Mouse (Mus musculus) MEL (cell line): ENCODE data around the gene Pola1. TPM values are rescaled to one million over a fixed set of nuclear protein-coding genes. Genes with fewer than 3 reads are reported as not detected.

Experiments
- DNase-seq: peaks from one replicate; pipeline ENCODE4 v3.0.0; 2011; ENCODE audit warnings: low read depth, low spot score
- H3K27ac ChIP-seq: 2 replicates; pipeline ENCODE4 v1.5.1; 2012; ENCODE audit warnings: low read depth, mild to moderate bottlenecking, control low read depth, low read length, moderate library complexity; ENCODE audit not compliant: control insufficient read depth
- H3K27me3 ChIP-seq, 2 experiments: fragments of 150-350 bp in 1 of 2; sonication (generic) in 1 of 2; 2 replicates each; pipeline ENCODE4 v1.6.1; 2012; ENCODE audit warnings: low read length in 2 of 2, mild to moderate bottlenecking in 2 of 2, improper control_type of control experiment in 1 of 2, moderate library complexity in 1 of 2; ENCODE audit not compliant: insufficient read depth in 2 of 2, control insufficient read depth in 1 of 2
- H3K36me3 ChIP-seq, 2 experiments: 2 replicates each; pipeline ENCODE4 v1.6.1; 2012 to 2014; ENCODE audit warnings: low read length in 2 of 2, improper control_type of control experiment in 1 of 2, inconsistent platforms in 1 of 2, mild to moderate bottlenecking in 1 of 2; ENCODE audit not compliant: insufficient read depth in 2 of 2, control insufficient read depth in 1 of 2
- H3K4me1 ChIP-seq, 2 experiments: fragments of 150-350 bp in 1 of 2; sonication (generic) in 1 of 2; 2 replicates each; pipeline ENCODE4 v1.6.1; 2012; ENCODE audit warnings: low read length in 2 of 2, improper control_type of control experiment in 1 of 2, mild to moderate bottlenecking in 1 of 2; ENCODE audit not compliant: insufficient read depth in 2 of 2, control insufficient read depth in 1 of 2
- H3K4me3 ChIP-seq, 2 experiments: fragments of 150-350 bp in 1 of 2; sonication (generic) in 1 of 2; 2 replicates each; pipeline ENCODE4 v1.5.1; 2012; ENCODE audit warnings: low read depth in 2 of 2, low read length in 2 of 2, mild to moderate bottlenecking in 2 of 2, moderate library complexity in 2 of 2, control low read depth in 1 of 2, improper control_type of control experiment in 1 of 2; ENCODE audit not compliant: control insufficient read depth in 1 of 2, insufficient read depth in 1 of 2
- H3K79me2 ChIP-seq: 2 replicates; pipeline ENCODE4 v1.6.1; 2012; ENCODE audit warnings: mild to moderate bottlenecking, low read length, moderate library complexity; ENCODE audit not compliant: control insufficient read depth, poor library complexity, insufficient read depth
- H3K9ac ChIP-seq: 2 replicates; pipeline ENCODE4 v1.6.1; 2012; ENCODE audit warnings: low read depth, mild to moderate bottlenecking, control low read depth, low read length, moderate library complexity; ENCODE audit not compliant: control insufficient read depth, poor library complexity, severe bottlenecking
- H3K9me3 ChIP-seq: fragments of 150-350 bp; sonication (generic); replicated peaks from 2 replicates; pipeline ENCODE4 v1.6.1; 2012; ENCODE audit warnings: mild to moderate bottlenecking, low read length, improper control_type of control experiment, moderate library complexity; ENCODE audit not compliant: insufficient read depth
- BHLHE40 ChIP-seq: IDR thresholded peaks from 2 replicates; pipeline ENCODE4 v1.6.1; 2012; ENCODE audit warnings: low read depth, mild to moderate bottlenecking, inconsistent platforms, low read length, improper control_type of control experiment, borderline replicate concordance
- CTCF ChIP-seq, 3 experiments: IDR thresholded peaks in 2 of 3; conservative IDR thresholded peaks in 1 of 3; 2 replicates each; pipeline ENCODE4 v1.5.1; 2011 to 2012; ENCODE audit warnings: low read length in 3 of 3, low read depth in 2 of 3, mild to moderate bottlenecking in 2 of 3, improper control_type of control experiment in 1 of 3, inconsistent platforms in 1 of 3, mixed read lengths in 1 of 3, moderate library complexity in 1 of 3; ENCODE audit not compliant: control insufficient read depth in 1 of 3, insufficient read depth in 1 of 3, poor library complexity in 1 of 3, severe bottlenecking in 1 of 3
- E2F4 ChIP-seq: IDR thresholded peaks from 2 replicates; pipeline ENCODE4 v1.6.1; 2011; ENCODE audit warnings: low read depth, low read length, improper control_type of control experiment, borderline replicate concordance
- GATA1 ChIP-seq: IDR thresholded peaks from 2 replicates; pipeline ENCODE4 v1.6.1; 2011; ENCODE audit warnings: low read depth, low read length, improper control_type of control experiment
- JUND ChIP-seq: IDR thresholded peaks from 2 replicates; pipeline ENCODE4 v1.6.1; 2011; ENCODE audit warnings: low read depth, mild to moderate bottlenecking, improper control_type of control experiment, low read length
- MAFK ChIP-seq: IDR thresholded peaks from 2 replicates; pipeline ENCODE4 v1.6.1; 2011; ENCODE audit warnings: low read depth, mild to moderate bottlenecking, low read length, improper control_type of control experiment, borderline replicate concordance
- MYB ChIP-seq: IDR thresholded peaks from 2 replicates; pipeline ENCODE4 v1.6.1; 2011; ENCODE audit warnings: mild to moderate bottlenecking, low read depth, low read length, improper control_type of control experiment
- MYC ChIP-seq: IDR thresholded peaks from 2 replicates; pipeline ENCODE4 v1.6.1; 2011; ENCODE audit warnings: low read depth, mild to moderate bottlenecking, low read length, improper control_type of control experiment, moderate library complexity
- NRF1 ChIP-seq: IDR thresholded peaks from 2 replicates; pipeline ENCODE4 v1.6.1; 2014; ENCODE audit warnings: low read depth, mild to moderate bottlenecking, inconsistent platforms, low read length, improper control_type of control experiment, moderate library complexity; ENCODE audit not compliant: poor library complexity, insufficient read depth, severe bottlenecking
- POLR2A ChIP-seq, 2 experiments: IDR thresholded peaks; 2 replicates each; pipeline ENCODE4 v1.6.1; 2011 to 2012; ENCODE audit warnings: low read length in 2 of 2, mild to moderate bottlenecking in 2 of 2, control low read depth in 1 of 2, improper control_type of control experiment in 1 of 2, low read depth in 1 of 2, moderate library complexity in 1 of 2; ENCODE audit not compliant: control insufficient read depth in 1 of 2, insufficient read depth in 1 of 2, poor library complexity in 1 of 2
- POLR2AphosphoS2 ChIP-seq: IDR thresholded peaks from 2 replicates; pipeline ENCODE4 v1.6.1; 2011; ENCODE audit warnings: low read length, improper control_type of control experiment
- RCOR1 ChIP-seq: IDR thresholded peaks from 2 replicates; pipeline ENCODE4 v1.6.1; 2012; ENCODE audit warnings: low read depth, mild to moderate bottlenecking, inconsistent platforms, low read length, improper control_type of control experiment
- SIN3A ChIP-seq: IDR thresholded peaks from 2 replicates; pipeline ENCODE4 v1.6.1; 2012; ENCODE audit warnings: low read length, improper control_type of control experiment, inconsistent platforms
- TCF12 ChIP-seq: IDR thresholded peaks from 2 replicates; pipeline ENCODE4 v1.6.1; 2014; ENCODE audit warnings: low read depth, mild to moderate bottlenecking, inconsistent platforms, low read length, improper control_type of control experiment, moderate library complexity
- USF2 ChIP-seq, 2 experiments: IDR thresholded peaks; 2 replicates each; pipeline ENCODE4 v1.6.1; 2011 to 2012; ENCODE audit warnings: improper control_type of control experiment in 2 of 2, low read length in 2 of 2, borderline replicate concordance in 1 of 2, inconsistent platforms in 1 of 2, low read depth in 1 of 2, mild to moderate bottlenecking in 1 of 2; ENCODE audit not compliant: insufficient read depth in 1 of 2
- ZC3H11A ChIP-seq: IDR thresholded peaks from 2 replicates; pipeline ENCODE4 v1.6.1; 2012; ENCODE audit warnings: low read depth, mild to moderate bottlenecking, inconsistent platforms, low read length, improper control_type of control experiment
- ZNF384 ChIP-seq: IDR thresholded peaks from 2 replicates; pipeline ENCODE4 v1.6.1; 2012; ENCODE audit warnings: low read depth, mild to moderate bottlenecking, inconsistent platforms, low read length, improper control_type of control experiment
- polyA plus RNA-seq, 2 experiments: library from polyadenylated mRNA; stranded (reverse) in 1 of 2; unstranded in 1 of 2; fragments of >175 nt in 1 of 2; fragments of >200 nt in 1 of 2; gene quantifications; 2 replicates each; pipeline versions ENCODE4 v1.2.1 to v1.2.4; 2012; ENCODE audit warnings: low replicate concordance in 2 of 2, low read depth in 1 of 2; ENCODE audit not compliant: insufficient read length in 2 of 2, insufficient read depth in 1 of 2, missing spikeins in 1 of 2
- total RNA-seq: library from RNA; depleted of rRNA; stranded (reverse); fragments of 300-350 nt; gene quantifications from 2 replicates; pipeline ENCODE4 v1.2.3, GENCODE M21; 2012

Gene Pola1
- total and polyA plus RNA-seq, 3 experiments, result 26.8 to 38.7 (median 36.1) TPM

DNA sequence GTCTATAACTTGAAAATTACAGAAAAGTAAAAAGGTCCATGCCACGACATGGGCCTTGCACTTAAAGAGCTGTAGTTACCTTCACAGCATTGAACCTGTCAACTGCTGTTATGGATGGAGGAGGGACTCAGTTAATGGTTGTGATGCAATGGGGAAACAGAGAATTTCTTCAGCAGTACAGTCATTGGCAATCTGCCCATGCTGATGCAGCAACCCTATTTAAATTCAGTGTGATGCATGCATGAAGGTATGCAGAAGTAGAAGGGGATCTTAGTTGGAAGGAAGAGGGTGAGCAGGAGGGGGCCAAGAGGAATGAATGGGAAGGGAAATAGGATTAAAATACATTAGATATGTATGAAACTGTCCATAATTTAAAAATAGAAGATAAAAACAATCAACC, 262.2 kb downstream of the Pola1 start:
- Histone ChIP-seq H3K4me3 (no peak overlapping the region), H3K27me3 (no peaks in the 10 kb centered on the region), H3K9ac (no peak overlapping the region), H3K27ac (no peak overlapping the region), H3K4me1 (peaks cover 0 to 4% of the 10 kb centered on the region in 2 experiments; a peak in 2 of 4 replicates), H3K9me3 (no peaks in the 10 kb centered on the region), H3K36me3 (peaks cover 0 to 3% of the 10 kb centered on the region in 2 experiments; a peak in 1 of 4 replicates), H3K79me2 (no peaks in the 10 kb centered on the region)
- TF ChIP-seq POLR2AphosphoS2 (no peak), MYC (no peak), POLR2A (IDR thresholded peaks at IDR 0.05; ENCODE audit: control insufficient read depth in 1 of 2, insufficient read depth in 1 of 2, low read depth in 1 of 2, low read length in 2 of 2, poor library complexity in 1 of 2) (no peak), NRF1 (no peak), TCF12 (no peak)
- peak; percentile 29 for DNase-seq

DNA sequence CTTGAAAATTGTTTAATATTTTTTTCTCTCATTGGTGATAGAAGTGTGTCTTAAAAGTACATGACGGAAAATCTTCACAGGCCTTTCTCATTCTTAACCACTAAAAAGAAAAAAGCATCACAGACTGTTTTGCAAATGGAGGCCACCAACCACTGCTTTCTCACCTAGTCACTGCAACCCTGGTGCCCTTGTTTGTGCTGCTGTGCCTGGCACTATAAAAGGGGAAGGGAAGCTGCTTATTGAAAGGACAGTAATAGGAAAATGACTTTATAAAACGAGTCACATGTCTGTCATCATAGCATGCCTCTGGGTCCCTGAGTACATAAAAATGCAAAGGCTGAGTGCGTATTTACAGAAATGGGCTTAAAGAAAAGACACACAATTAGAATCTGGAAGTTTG, 263.7 kb downstream of the Pola1 start:
- Histone ChIP-seq H3K36me3 (no peaks in the 10 kb centered on the region), H3K9ac (no peak overlapping the region), H3K27ac (no peak overlapping the region), H3K4me1 (no peaks in the 10 kb centered on the region), H3K9me3 (no peaks in the 10 kb centered on the region), H3K4me3 (no peak overlapping the region), H3K79me2 (no peaks in the 10 kb centered on the region), H3K27me3 (no peaks in the 10 kb centered on the region)
- no peak for TF ChIP-seq RCOR1
- TF ChIP-seq ZC3H11A, result no peak
- no peak for TF ChIP-seq E2F4
- no peak for TF ChIP-seq BHLHE40
- TF ChIP-seq SIN3A, result no peak
- no peak for TF ChIP-seq CTCF (IDR thresholded peaks at IDR 0.05 in 2 of 3, conservative IDR thresholded peaks at IDR 0.05 in 1 of 3; ENCODE audit: control insufficient read depth in 1 of 3, insufficient read depth in 1 of 3, low read depth in 2 of 3, low read length in 3 of 3, poor library complexity in 1 of 3, severe bottlenecking in 1 of 3)
- no peak for TF ChIP-seq MAFK
- TF ChIP-seq JUND, result no peak
- no peak for DNase-seq

DNA sequence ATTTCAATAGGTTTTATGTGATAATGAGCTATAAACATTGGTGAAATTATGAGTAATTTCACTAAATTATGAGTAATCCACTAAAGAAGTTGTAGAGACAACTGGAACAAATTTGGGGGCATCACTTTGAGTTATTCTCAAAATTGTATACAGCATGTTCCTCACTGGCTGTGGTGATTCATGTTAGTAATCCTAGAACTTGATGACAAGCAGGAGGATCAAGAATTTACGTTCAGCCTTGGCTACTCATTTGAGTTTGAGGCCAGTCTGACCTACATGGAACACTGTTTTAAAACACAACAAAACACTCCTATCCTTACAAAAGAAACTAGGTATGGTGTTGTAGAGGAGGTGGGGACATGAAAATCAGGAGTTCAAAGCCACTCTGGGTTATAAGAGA, 310.6 kb downstream of the Pola1 start:
- Histone ChIP-seq H3K9ac (no peak overlapping the region), H3K4me3 (no peak overlapping the region)

More for the DNA sequence above, 310.6 kb downstream of the Pola1 start:
- Histone ChIP-seq H3K9me3 (no peaks in the 10 kb centered on the region), H3K4me1 (no peaks in the 10 kb centered on the region), H3K27ac (no peak overlapping the region), H3K27me3 (no peaks in the 10 kb centered on the region), H3K79me2 (no peaks in the 10 kb centered on the region), H3K36me3 (no peaks in the 10 kb centered on the region)
- TF ChIP-seq ZNF384 (no peak), USF2 (IDR thresholded peaks at IDR 0.05; ENCODE audit: borderline replicate concordance in 1 of 2, insufficient read depth in 1 of 2, low read depth in 1 of 2, low read length in 2 of 2) (no peak), GATA1 (no peak), MYC (no peak), MYB (no peak), POLR2A (IDR thresholded peaks at IDR 0.05; ENCODE audit: control insufficient read depth in 1 of 2, insufficient read depth in 1 of 2, low read depth in 1 of 2, low read length in 2 of 2, poor library complexity in 1 of 2) (no peak), E2F4 (no peak)
- DNase-seq, result no peak
